Mouse (Mus musculus) central nervous system, embryonic 14 days (tissue): ENCODE results near the gene Iapp. TPM values are rescaled to one million over a fixed set of nuclear protein-coding genes. Genes with fewer than 3 reads are reported as not detected.

Experiments used
- polyA plus RNA-seq: library from polyadenylated mRNA; depleted of rRNA; stranded (reverse); fragments of >200 nt; gene quantifications from 2 replicates; pipeline ENCODE4 v1.2.3, GENCODE M21; 2012; rRNA removed

The Iapp gene
- polyA plus RNA-seq = 0.33 and 0.43 TPM in 2 replicates

DNA sequence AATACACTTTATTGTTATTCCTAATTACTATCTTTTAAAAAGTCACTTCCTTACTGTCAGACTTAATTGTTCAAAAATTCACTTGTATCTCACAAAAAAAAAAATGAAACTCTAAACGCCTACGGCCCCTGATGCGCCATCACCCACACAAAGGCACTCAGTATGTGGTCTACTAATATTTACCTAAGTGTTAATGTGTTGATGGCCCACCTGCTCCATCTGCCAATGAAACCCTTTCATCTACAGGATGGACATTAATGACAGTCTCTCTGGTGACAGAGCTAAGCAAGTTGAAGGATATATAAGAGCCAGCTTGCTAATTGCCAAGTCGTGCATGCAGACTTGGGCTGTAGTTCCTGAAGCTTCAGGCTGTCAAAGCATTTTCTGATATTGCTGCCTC is at the start of gene Iapp:
Iapp (plus strand) TSS at position 326 of the 400 bp plus-strand sequence.

DNA sequence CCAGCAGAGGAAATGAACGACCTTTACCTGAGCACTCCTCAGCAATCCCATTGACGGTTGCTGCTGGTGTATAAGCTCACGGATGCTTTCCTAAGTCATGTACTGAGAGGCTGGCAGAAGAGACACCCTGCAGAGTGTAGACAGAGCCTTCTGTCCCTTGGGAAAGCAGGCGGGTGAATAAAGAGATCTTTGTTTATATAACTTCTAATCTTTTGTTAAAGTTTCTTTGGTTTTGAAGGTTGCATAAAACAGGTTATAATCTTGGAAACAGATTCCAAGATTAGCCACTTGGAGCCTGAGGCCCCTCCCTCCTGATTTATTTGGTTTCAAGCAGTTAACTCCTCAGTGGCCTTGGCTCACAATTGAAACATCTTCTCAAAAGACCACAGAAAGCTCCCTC is 24.7 kb downstream of the Iapp start, which contains the start of gene Slco1a5:
Slco1a5 (minus strand) TSS at position 101 of the 400 bp plus-strand sequence.

DNA sequence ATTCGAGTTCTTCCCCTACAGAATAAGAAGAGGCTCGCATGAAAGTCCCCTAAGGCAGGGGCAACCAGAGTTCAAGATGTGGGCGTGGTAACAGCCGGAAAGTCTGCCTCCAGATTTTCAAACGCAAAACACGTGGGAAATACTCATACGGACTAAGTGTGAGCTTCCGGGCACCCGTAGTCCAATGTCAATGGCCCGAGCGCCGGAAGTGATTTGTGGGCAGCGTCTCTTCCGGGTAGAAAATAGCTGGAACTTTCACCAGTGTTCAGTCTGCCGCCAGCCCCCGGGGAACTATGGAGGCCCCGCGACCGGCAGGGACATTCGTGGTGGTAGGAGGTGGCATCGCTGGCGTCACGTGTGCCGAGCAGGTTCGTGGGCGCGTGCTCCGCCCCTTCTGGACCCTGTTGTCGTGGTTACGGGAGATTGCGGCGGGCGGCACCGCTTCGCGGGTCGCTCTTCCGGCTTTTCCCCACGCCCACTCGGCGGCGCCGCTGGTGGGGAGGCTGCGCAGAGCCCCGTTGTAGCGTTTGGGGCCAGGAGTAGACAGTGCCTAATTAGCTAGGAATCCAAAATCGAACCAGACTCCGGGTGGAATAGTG is 47.3 kb downstream of the Iapp start, which contains the start of gene Pyroxd1:
Pyroxd1 (plus strand) TSS at position 215 of the 599 bp plus-strand sequence.

Other genes starting within 250 kb of the Iapp start
- gene Slco1a6, start 89.9 kb upstream of the Iapp start, polyA plus RNA-seq = 0.10 TPM in 1 of 2 replicates, not detected in the other
- 0.24 and 0.28 TPM in 2 replicates for gene Slco1a5, start 24.6 kb downstream of the Iapp start, polyA plus RNA-seq
- gene Pyroxd1, start 47.2 kb downstream of the Iapp start, polyA plus RNA-seq = 14.1 and 14.6 TPM in 2 replicates
- 21.0 and 21.8 TPM in 2 replicates for gene Recql, start 88.7 kb downstream of the Iapp start, polyA plus RNA-seq
- 24.6 and 26.6 TPM in 2 replicates for gene Golt1b, start 88.8 kb downstream of the Iapp start, polyA plus RNA-seq
- 12.3 and 13.3 TPM in 2 replicates for gene Spx, start 115.0 kb downstream of the Iapp start, polyA plus RNA-seq
- not detected in 2 replicates for gene Gys2, start 174.7 kb downstream of the Iapp start, polyA plus RNA-seq
- 361 and 427 TPM in 2 replicates for gene Ldhb, start 209.5 kb downstream of the Iapp start, polyA plus RNA-seq